Mouse (Mus musculus) ES-Bruce4 (cell line): ENCODE data around the gene Impg1.

Experiments
- CTCF ChIP-seq: IDR thresholded peaks from one replicate; pipeline ENCODE4 v1.8.1; 2011; ENCODE audit warnings: low read depth, low read length
- POLR2A ChIP-seq: IDR thresholded peaks from one replicate; pipeline ENCODE4 v1.8.1; 2011; ENCODE audit warnings: low read length; ENCODE audit not compliant: insufficient read depth

DNA sequence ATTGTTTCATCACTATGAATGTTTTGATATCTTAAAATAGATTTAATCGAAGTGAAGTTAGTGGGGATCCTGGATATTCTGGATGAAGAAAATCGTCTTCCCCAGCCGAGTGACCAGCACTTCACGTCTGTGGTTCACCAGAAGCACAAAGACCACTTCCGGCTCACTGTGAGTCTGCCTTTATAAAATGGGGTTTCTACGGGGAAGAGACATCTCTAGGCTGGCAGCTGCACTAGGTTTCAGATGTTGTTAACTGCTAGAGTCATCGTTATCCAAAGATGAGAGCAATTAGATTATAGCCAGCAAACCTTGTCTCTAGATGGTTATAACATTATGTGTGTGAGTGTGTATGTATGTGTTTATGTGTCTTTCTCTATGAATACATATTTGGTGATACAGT, 199.2 kb downstream of the Impg1 start:
- no peak for TF ChIP-seq CTCF
- TF ChIP-seq POLR2A: no peak
